Mouse (Mus musculus): ENCODE measurements around the gene Akr1b7.
"Not testable (repeated sequence)": the region's sequence is repeated elsewhere in the genome, so short reads cannot be mapped to it uniquely, and the experiment has no call there.

Akr1b7 gene

GRCm38 (mm10) chr6:34412023-34412422 lies at the start of gene Akr1b7:
Akr1b7 (plus strand) TSS chr6:34412334.
- DNase-seq (ENCODE audit: low read depth, low spot score), result no peak

GRCm38 (mm10) chr6:34364217-34365136 lies 47.7 kb upstream of the Akr1b7 start:
- no peak for DNase-seq (ENCODE audit: low read depth, low spot score)

- DNase-seq (ENCODE audit: low read depth, low spot score), result no peak
These were observed 44.1 kb upstream of the Akr1b7 start for GRCm38 (mm10) chr6:34367998-34368397.

GRCm38 (mm10) chr6:34370081-34370480 lies 42.1 kb upstream of the Akr1b7 start:
- DNase-seq (ENCODE audit: low read depth, low spot score), result no peak

- peak; percentile 90 for DNase-seq (ENCODE audit: low read depth, low spot score)
These were observed 40.3 kb upstream of the Akr1b7 start for GRCm38 (mm10) chr6:34371700-34372351.

- no peak for DNase-seq (ENCODE audit: low read depth, low spot score)
These were observed 38.3 kb upstream of the Akr1b7 start for GRCm38 (mm10) chr6:34373841-34374240.

- DNase-seq (ENCODE audit: low read depth, low spot score), result not testable (repeated sequence)
These were observed 36.2 kb upstream of the Akr1b7 start for GRCm38 (mm10) chr6:34375888-34376287.

GRCm38 (mm10) chr6:34383401-34383800 lies 28.7 kb upstream of the Akr1b7 start:
- no peak for DNase-seq (ENCODE audit: low read depth, low spot score)

- peak; percentile 77 for DNase-seq (ENCODE audit: low read depth, low spot score)
These were observed 27.9 kb upstream of the Akr1b7 start, which contains the start of gene Akr1b10 for GRCm38 (mm10) chr6:34384110-34384661. Akr1b10 (plus strand) TSS chr6:34384218.

- DNase-seq (ENCODE audit: low read depth, low spot score), result peak; percentile 48
These were observed 27.3 kb upstream of the Akr1b7 start for GRCm38 (mm10) chr6:34384701-34385370.

GRCm38 (mm10) chr6:34388420-34389156 lies 23.5 kb upstream of the Akr1b7 start:
- no peak for DNase-seq (ENCODE audit: low read depth, low spot score)

GRCm38 (mm10) chr6:34395897-34396296 lies 16.2 kb upstream of the Akr1b7 start:
- DNase-seq (ENCODE audit: low read depth, low spot score), result no peak

GRCm38 (mm10) chr6:34398431-34398830 lies 13.7 kb upstream of the Akr1b7 start:
- DNase-seq (ENCODE audit: low read depth, low spot score), result no peak

- DNase-seq (ENCODE audit: low read depth, low spot score), result peak; percentile 67
These were observed 12.4 kb upstream of the Akr1b7 start for GRCm38 (mm10) chr6:34399606-34400220.

GRCm38 (mm10) chr6:34400696-34401095 lies 11.4 kb upstream of the Akr1b7 start:
- DNase-seq (ENCODE audit: low read depth, low spot score), result no peak

GRCm38 (mm10) chr6:34406746-34407145 lies 5.4 kb upstream of the Akr1b7 start:
- DNase-seq (ENCODE audit: low read depth, low spot score), result no peak

- no peak for DNase-seq (ENCODE audit: low read depth, low spot score)
These were observed 4.7 kb upstream of the Akr1b7 start for GRCm38 (mm10) chr6:34407403-34407802.

- DNase-seq (ENCODE audit: low read depth, low spot score), result no peak
These were observed 554 bp downstream of the Akr1b7 start for GRCm38 (mm10) chr6:34412688-34413087.

GRCm38 (mm10) chr6:34413386-34413785 lies 1.3 kb downstream of the Akr1b7 start:
- DNase-seq (ENCODE audit: low read depth, low spot score), result not testable (repeated sequence)

- no peak for DNase-seq (ENCODE audit: low read depth, low spot score)
These were observed 4.4 kb downstream of the Akr1b7 start for GRCm38 (mm10) chr6:34416521-34416920.

- peak; percentile 35 for DNase-seq (ENCODE audit: low read depth, low spot score)
These were observed 6.9 kb downstream of the Akr1b7 start for GRCm38 (mm10) chr6:34419071-34419470.

Data from ZHBTc4 (cell line).